ENCODE assay signal across 12 mouse cellular contexts in the genomic region with DNA sequence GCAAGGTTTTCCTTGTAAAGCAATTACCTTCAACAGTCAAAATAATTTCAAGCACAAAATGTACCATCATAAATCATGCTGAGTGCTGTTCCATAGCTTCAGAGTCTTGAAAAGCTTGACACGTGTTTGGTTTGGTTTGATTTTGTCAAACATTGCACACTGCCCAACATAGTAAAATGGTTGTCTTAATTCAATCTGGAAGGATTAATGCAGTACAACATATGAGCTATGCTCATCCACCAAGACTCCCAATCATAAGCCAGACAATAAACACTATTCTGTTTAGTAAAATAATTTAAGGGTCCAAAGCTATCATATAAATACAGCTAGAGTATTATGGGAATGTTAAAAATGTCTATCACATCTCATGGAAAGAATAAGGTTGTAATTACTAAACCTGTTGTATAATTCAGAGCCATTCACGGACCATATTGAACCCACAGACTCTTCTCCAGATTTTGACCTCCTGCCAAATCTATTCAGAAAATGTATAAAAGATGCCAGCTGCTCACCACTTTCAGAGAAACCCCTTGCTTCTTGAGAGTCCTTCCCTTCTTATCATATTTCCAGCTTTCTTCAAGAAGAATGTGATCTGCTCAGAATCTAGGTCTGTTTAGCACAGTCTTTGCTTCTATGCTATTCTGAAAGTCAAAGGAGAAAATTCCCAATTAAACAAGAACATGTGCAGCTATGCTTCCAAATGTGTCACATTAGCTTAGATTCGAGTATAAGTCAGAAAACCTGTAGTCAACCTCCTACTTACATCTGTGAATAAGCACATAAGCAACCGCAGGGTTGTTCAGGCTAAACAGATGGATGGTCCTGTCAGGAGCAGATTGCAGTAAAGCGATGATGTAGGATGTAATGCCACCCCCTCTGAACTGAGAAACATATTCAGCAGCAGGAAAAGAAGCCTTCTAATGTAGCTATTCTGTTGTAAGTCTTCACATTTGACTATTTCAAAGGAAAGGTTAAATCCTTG.
DNase-seq lines count a peak whose midpoint lies in the region.
"Had no signal": no experiment of that assay in that cellular context is flagged by ENCODE, and none has a peak within 500 bp of the region (broad histone marks: within the 10 kb centered on the region; RNA-seq: fewer than 3 reads in every experiment).

No protein-coding gene starts in this region.

- DNase-seq in right cerebral cortex, adult 18-20 months = peak; percentile 79
- no peak for DNase-seq in right cerebral cortex, postnatal 4 days
- DNase-seq in layer of hippocampus, adult 11-12 months (ENCODE audit: low spot score) = peak; percentile 78
- peak; percentile 5 to 88 for DNase-seq in left cerebral cortex, adult 8-10 months (ENCODE audit: low spot score in 2 of 2)
- no peak for DNase-seq in adrenal gland, postnatal 10 days
- DNase-seq in gastrocnemius, adult 8-10 months (ENCODE audit: low spot score in 2 of 2) = no peak
- no peak for DNase-seq in heart, postnatal 4 days
- DNase-seq: adrenal gland, postnatal 36 days; cerebellum, adult 2 months; heart, adult 2 months; heart, postnatal 36 days; kidney, adult 9 months had no signal

Comparison
In these comparisons a context has a peak if more than half of its experiments do, and no peak if none do; other contexts are left out.
1. DNase-seq: peak in right cerebral cortex, adult 18-20 months (single experiment), layer of hippocampus, adult 11-12 months (single experiment) and left cerebral cortex, adult 8-10 months (2 of 2); none in right cerebral cortex, postnatal 4 days (single experiment), adrenal gland, postnatal 10 days (single experiment), gastrocnemius, adult 8-10 months (0 of 2) and heart, postnatal 4 days (single experiment).